Mouse (Mus musculus) forebrain, embryonic 15.5 days (tissue): ENCODE data around the gene Hsd17b12. TPM values are rescaled to one million over a fixed set of nuclear protein-coding genes. Genes with fewer than 3 reads are reported as not detected.

Source experiments
- ATAC-seq: fragments of 200-750 bp; cut with Nextera tagmentation; replicated peaks from 2 replicates; pipeline ENCODE4 v1.8.0; 2017; ENCODE audit warnings: mild to moderate bottlenecking, moderate TSS enrichment, moderate library complexity
- H3K27ac ChIP-seq: fragments of 300-500 bp; sonication (generic); replicated peaks from 2 replicates; pipeline ENCODE4 v1.5.1; 2015; ENCODE audit warnings: mild to moderate bottlenecking, inconsistent platforms
- H3K27me3 ChIP-seq: fragments of 300-500 bp; sonication (generic); 2 replicates; pipeline ENCODE4 v1.6.1; 2015; ENCODE audit warnings: inconsistent platforms
- H3K36me3 ChIP-seq: fragments of 300-500 bp; sonication (generic); 2 replicates; pipeline ENCODE4 v1.6.1; 2015; ENCODE audit warnings: mild to moderate bottlenecking, inconsistent platforms
- H3K4me1 ChIP-seq: fragments of 300-500 bp; sonication (generic); 2 replicates; pipeline ENCODE4 v1.6.1; 2015; ENCODE audit warnings: inconsistent platforms
- H3K4me2 ChIP-seq: fragments of 300-500 bp; sonication (generic); replicated peaks from 2 replicates; pipeline ENCODE4 v1.6.1; 2015; ENCODE audit warnings: mild to moderate bottlenecking, inconsistent platforms
- H3K4me3 ChIP-seq: fragments of 300-500 bp; sonication (generic); 2 replicates; pipeline ENCODE4 v1.5.1; 2015; ENCODE audit warnings: mild to moderate bottlenecking, inconsistent platforms
- H3K9ac ChIP-seq: fragments of 300-500 bp; sonication (generic); replicated peaks from 2 replicates; pipeline ENCODE4 v1.6.1; 2015; ENCODE audit warnings: mild to moderate bottlenecking, inconsistent platforms
- H3K9me3 ChIP-seq: fragments of 300-500 bp; sonication (generic); 2 replicates; pipeline ENCODE4 v1.6.1; 2016; ENCODE audit warnings: inconsistent platforms
- WGBS: fragments of 180-500 bp; shearing (Covaris S2); methylation state at CpG from one replicate; pipeline ENCODE4 v1.1.7; 2015; ENCODE audit warnings: mixed read lengths; 5-methylcytosine and 5-hydroxymethylcytosine counted together
- polyA plus RNA-seq: library from polyadenylated mRNA; unstranded; fragments of >200 nt; fragmentation: Nextera tagmentation; extraction: Ambion mirVana; gene quantifications from 2 replicates; pipeline ENCODE4 v1.2.1, GENCODE M21; 2015

The Hsd17b12 gene
- polyA plus RNA-seq, 1 experiment from 2014 or later, result 119 TPM

DNA sequence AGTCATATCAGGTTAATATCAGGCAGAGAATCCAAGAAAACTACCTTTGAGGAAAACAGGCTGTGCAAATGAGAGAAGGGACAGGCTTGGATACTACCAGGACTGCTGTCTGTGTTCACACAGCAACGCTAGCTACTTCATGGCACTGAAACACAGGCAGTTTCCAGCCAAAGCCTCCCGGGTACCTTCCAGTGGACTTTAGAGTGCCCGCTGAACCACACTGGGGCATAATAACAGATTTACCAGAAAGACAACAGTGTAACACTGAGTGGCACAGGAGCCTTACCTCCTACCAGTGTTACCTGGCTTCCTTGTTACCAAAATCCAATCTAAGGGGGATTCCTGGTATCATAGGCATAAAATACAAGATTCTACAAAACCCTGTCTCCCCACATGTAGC lies 115.3 kb downstream of the Hsd17b12 start:
- H3K27ac ChIP-seq, result peak overlapping the region; percentile 55
- no peaks in the 10 kb centered on the region for H3K27me3 ChIP-seq
- no peak overlapping the region for H3K4me3 ChIP-seq
- H3K4me1 ChIP-seq, result peaks cover 27% of the 10 kb centered on the region
- H3K9me3 ChIP-seq, result no peaks in the 10 kb centered on the region
- H3K36me3 ChIP-seq, result no peaks in the 10 kb centered on the region
- no peak for ATAC-seq
- 94% methylated on average over 3 of the region's 3 CpGs for WGBS
- no peak overlapping the region for H3K9ac ChIP-seq
- no peak overlapping the region for H3K4me2 ChIP-seq

DNA sequence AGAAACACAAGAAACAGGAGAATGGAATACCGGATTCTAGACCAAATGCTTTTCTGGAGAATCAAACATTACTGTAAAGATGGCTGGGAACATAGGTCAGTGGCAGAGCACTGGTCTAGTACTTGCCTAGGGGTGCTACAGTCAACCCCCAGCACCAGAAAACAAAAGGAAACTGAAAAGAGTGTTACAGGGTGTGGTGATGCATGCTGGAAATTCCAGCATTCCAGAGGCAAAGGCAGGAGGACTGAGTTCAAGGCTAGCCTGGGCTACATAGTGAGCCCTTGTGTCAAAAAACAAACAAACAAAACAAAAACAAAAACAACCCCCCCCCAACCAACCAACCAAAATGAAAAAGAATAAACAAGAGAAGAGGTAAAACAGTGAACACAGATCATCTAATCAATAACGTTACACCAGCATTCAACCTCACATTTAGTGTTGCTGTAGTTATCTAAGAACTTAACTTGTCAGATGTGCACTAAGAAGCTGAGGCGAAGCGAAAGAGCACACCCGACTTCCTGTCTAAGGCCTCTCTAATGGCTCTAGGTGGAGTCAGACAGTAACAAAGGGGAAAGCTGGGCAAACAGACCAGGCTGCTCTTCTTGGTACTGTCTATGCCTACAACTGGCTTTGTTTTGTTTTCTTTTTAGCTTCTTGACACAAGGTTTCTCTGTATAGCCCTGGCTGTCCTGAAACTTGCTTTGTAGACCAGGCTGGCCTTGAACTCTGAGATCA lies 117.2 kb downstream of the Hsd17b12 start:
- Histone ChIP-seq H3K9me3 (no peaks in the 10 kb centered on the region), H3K36me3 (no peaks in the 10 kb centered on the region), H3K4me1 (peaks cover 23% of the 10 kb centered on the region), H3K27ac (no peak overlapping the region), H3K9ac (no peak overlapping the region), H3K4me3 (no peak overlapping the region), H3K4me2 (no peak overlapping the region), H3K27me3 (no peaks in the 10 kb centered on the region)
- WGBS, result 93% methylated on average over 5 of the region's 5 CpGs
- ATAC-seq, result no peak

DNA sequence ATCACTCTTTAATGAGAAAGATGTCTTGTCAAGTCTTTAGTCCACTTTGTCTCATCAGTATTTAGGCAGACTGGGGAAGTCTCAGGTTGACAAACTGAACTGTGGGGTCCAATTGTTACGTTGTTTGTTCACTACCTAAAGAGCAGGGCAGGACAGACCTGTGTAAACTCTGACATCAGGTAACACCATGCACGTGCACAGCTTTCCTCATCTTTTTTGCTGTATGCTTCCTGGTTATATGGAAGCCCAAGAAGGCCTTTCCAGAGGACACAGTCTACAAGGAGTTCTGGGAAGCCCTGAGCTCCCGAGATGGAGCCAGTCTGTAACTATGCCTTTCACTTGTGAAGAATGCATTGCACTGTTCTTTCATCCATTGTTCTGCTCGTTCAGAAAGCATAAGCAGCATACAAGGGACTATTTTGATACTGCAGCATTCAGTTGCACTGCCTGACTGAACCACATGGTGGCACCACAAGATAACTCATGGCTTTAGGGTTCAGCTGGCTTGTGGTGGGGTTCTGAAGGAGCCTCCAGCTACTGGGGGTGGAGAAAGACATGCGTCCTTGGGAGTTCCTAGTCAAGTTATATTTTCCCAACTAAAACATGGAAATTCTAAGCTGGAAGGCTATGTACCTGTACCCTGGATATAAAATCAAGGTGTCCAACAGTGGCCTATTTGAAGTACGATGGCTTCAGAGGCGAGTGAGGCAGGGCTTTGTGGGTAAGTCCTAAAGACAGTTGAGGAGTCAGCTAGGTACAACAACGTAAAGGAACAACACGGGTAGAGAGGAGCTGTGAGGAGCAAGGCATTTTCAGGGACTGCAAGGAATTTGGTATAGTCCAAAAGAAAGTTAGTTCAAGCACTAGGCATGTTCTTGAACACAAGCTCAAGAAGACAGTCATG lies 122.1 kb downstream of the Hsd17b12 start:
- H3K27ac ChIP-seq, result peak overlapping the region; percentile 56; the same call in 1 of the 2 replicates
- H3K4me1 ChIP-seq, result no peaks in the 10 kb centered on the region; the same call in 1 of the 2 replicates
- peaks cover 8% of the 10 kb centered on the region for H3K36me3 ChIP-seq
- H3K9ac ChIP-seq, result peak overlapping the region; percentile 36; the same call in 1 of the 2 replicates
- H3K9me3 ChIP-seq, result no peaks in the 10 kb centered on the region
- ATAC-seq, result peak; percentile 89
- H3K27me3 ChIP-seq, result no peaks in the 10 kb centered on the region
- H3K4me3 ChIP-seq, result no peak overlapping the region
- no peak overlapping the region for H3K4me2 ChIP-seq
- 64% methylated on average over 9 of the region's 9 CpGs for WGBS

DNA sequence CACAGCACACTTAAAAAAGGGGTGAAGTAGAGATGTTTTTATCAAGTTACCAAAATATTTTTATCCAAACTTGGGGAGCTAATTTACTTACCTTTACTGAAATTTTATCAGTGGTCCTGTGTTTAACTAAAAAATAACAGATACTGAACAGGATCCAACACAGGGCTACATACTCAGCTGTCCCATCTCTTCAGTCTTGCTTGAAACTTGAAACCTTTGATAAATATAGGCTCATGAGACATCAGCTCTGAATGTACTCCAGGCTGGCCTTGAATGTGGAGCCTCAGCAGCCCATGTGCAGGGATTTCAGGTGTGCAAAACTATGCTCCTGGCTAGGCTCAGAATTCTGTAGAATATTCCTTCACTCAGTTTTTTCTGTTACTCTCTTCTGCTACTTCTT lies 127.2 kb downstream of the Hsd17b12 start:
- H3K4me1 ChIP-seq, result no peaks in the 10 kb centered on the region; the same call in 1 of the 2 replicates
- no peaks in the 10 kb centered on the region for H3K27me3 ChIP-seq
- H3K4me3 ChIP-seq, result no peak overlapping the region
- no peaks in the 10 kb centered on the region for H3K9me3 ChIP-seq
- ATAC-seq, result no peak
- no peak overlapping the region for H3K4me2 ChIP-seq
- no peak overlapping the region for H3K27ac ChIP-seq
- H3K36me3 ChIP-seq, result peaks cover 10% of the 10 kb centered on the region
- no peak overlapping the region for H3K9ac ChIP-seq

DNA sequence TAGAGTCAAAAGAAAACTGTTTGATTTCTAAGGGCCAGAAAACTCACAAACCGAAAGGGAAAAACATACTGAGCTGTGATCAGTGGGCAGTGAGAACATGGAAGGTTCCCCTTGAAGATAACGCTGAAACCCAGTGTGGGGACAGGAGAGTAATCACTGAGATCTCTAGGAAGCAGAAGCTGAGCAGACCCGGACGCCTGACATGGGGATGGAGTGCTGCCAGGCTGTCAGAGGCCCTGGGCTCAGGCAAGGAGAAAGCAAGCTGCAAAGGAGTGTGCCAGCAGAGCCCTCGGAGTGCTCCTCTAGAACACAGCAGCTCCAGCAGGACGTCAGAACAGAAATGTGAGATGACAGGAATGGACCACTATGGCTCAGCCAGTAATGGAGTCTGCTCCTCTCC lies 133.1 kb downstream of the Hsd17b12 start:
- H3K4me1 ChIP-seq, result no peaks in the 10 kb centered on the region
- no peak overlapping the region for H3K27ac ChIP-seq
- H3K4me3 ChIP-seq, result no peak overlapping the region
- H3K36me3 ChIP-seq, result no peaks in the 10 kb centered on the region
- WGBS, result 56% methylated on average over 6 of the region's 6 CpGs
- no peak overlapping the region for H3K9ac ChIP-seq
- H3K27me3 ChIP-seq, result no peaks in the 10 kb centered on the region
- no peak for ATAC-seq
- H3K9me3 ChIP-seq, result no peaks in the 10 kb centered on the region
- no peak overlapping the region for H3K4me2 ChIP-seq

DNA sequence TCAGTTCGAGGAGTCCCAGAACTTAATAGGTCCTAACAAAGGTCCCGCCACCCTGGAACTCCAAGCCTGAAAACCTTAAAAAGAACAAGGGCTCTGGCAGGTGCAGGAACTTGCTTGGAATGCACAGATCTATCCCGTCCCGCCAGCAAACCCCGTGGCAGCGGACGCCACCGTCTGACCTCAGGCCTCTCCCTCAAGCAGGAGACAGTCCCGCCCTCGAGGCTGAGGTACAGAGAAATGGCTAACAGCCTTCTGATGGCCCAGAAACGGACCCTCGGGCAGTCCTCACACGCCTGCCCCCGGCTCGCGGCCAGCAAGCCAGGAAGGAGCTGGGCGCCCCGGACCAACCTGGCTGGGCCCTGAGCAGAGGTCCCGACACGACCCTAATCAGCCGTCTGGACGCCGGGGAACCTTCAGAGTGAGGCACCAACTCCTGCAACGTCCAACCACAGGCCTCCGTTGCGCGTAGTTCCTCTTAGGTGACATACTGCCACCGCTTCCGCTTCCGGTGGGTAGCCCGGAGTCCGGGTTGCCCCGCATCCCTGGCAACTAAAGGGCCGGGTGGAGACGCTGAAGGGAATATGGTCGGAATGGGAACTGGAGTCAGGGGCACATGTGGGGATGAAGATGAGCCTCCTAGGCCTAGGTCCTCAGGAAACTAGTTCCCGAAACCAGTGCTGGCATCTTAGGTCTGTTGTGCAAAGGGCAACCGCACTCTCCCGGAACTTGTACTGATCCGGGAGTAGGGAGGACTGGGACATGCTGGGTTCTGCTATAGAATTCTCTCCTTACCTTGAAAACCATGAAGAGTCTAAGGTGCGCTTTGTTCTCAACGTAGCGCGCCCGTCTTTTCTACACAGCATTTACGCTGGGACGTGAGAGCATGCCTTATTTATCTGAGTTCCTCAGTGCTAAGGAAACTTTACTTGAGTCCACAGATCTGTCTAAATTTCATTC lies 147.2 kb downstream of the Hsd17b12 start, which contains the start of gene Alkbh3:
TSS of gene Alkbh3 (minus strand) at position 473 of the 957 bp plus-strand sequence.
- H3K36me3 ChIP-seq, result peaks cover 19% of the 10 kb centered on the region
- H3K4me2 ChIP-seq, result peak within 1 kb of the TSS; percentile 57
- H3K27me3 ChIP-seq, result no peaks in the 10 kb centered on the region
- H3K9me3 ChIP-seq, result no peaks in the 10 kb centered on the region
- H3K27ac ChIP-seq, result 0 out of 2 replicates have a peak within 1 kb of the TSS, but pooled peaks have one; percentile 31
- H3K4me1 ChIP-seq, result peaks cover 12% of the 10 kb centered on the region
- peak; percentile 99 for ATAC-seq
- peak within 1 kb of the TSS; percentile 87 for H3K9ac ChIP-seq
- WGBS, result 5% methylated on average over 47 of the region's 47 CpGs
- H3K4me3 ChIP-seq, result peak within 1 kb of the TSS; percentile 94

DNA sequence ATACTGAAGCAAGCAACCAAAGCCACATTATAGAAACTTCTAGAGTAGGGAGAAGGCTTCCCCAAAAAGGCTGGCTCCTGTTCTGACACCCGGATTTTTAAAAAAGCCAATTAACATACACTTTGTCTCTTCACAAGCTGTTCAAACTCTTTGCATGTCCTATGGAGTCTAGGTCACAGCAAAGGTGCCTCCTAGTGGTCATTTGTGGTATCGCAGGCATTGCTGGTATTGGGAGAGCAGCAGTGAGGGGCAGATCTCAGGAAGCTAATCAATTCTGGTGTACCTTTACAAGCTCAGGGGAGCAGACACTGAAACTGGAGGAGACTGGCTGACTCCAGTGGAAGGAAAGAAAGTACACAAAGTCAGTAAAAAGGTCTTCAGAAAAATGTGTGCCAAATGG lies 155.4 kb downstream of the Hsd17b12 start:
- WGBS, result 1% methylated on average over 2 of the region's 2 CpGs
- Histone ChIP-seq H3K4me3 (no peak overlapping the region), H3K9me3 (no peaks in the 10 kb centered on the region), H3K9ac (no peak overlapping the region), H3K4me2 (no peak overlapping the region), H3K36me3 (peaks cover 81% of the 10 kb centered on the region), H3K27me3 (no peaks in the 10 kb centered on the region), H3K27ac (no peak overlapping the region), H3K4me1 (0 out of 2 replicates have a peak, but pooled peaks cover 4% of the 10 kb centered on the region)
- ATAC-seq, result peak; percentile 91

DNA sequence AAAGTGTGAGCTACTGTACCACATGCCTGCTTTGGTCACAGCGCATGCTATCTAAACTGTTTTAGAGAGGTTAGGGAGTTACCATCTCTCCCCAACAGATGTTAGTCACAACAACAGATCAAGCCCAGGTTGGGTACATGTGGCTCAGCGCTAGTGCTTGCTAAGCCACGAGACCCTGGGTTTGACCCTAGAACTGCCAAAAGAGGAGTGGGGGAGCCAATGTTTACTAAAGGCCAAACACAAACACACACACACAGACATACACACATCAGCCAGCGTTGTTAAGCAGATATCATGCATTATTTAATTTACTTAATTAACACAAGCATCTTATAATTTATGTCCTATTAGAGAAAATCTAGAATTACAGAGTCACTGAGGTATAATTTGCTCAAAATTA lies 155.8 kb downstream of the Hsd17b12 start:
- peak; percentile 43; the same call in 1 of the 2 replicates for ATAC-seq
- Histone ChIP-seq H3K9ac (no peak overlapping the region), H3K9me3 (no peaks in the 10 kb centered on the region), H3K36me3 (peaks cover 80% of the 10 kb centered on the region), H3K4me1 (0 out of 2 replicates have a peak, but pooled peaks cover 4% of the 10 kb centered on the region), H3K27me3 (no peaks in the 10 kb centered on the region), H3K4me3 (no peak overlapping the region), H3K4me2 (no peak overlapping the region), H3K27ac (no peak overlapping the region)
- WGBS, result 77% methylated on average over 4 of the region's 4 CpGs

DNA sequence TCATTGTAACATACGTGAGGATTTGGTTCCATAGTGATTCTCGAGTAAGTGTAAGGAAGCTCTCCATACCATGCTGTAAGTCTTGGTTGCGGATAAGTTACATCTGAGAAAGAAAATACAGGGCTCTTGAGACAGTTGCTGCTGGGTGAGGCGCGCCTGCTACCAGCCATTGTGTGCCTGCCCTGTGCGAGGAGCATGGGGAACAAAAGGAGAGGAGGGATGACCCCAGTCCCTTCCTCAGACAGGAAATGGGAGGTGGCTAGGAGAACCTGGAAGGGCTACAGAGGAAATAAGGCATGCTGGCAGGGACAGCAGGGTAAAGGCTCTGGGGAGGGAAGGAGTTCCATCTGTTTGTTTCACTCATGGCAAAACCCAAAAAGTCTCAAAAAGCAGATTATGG lies 156.4 kb downstream of the Hsd17b12 start:
- H3K4me1 ChIP-seq, result 0 out of 2 replicates have a peak, but pooled peaks cover 4% of the 10 kb centered on the region
- H3K4me2 ChIP-seq, result no peak overlapping the region
- H3K27ac ChIP-seq, result no peak overlapping the region
- no peaks in the 10 kb centered on the region for H3K27me3 ChIP-seq
- H3K9me3 ChIP-seq, result no peaks in the 10 kb centered on the region
- no peak overlapping the region for H3K4me3 ChIP-seq
- 87% methylated on average over 6 of the region's 6 CpGs for WGBS
- peaks cover 77% of the 10 kb centered on the region for H3K36me3 ChIP-seq
- no peak for ATAC-seq
- no peak overlapping the region for H3K9ac ChIP-seq

DNA sequence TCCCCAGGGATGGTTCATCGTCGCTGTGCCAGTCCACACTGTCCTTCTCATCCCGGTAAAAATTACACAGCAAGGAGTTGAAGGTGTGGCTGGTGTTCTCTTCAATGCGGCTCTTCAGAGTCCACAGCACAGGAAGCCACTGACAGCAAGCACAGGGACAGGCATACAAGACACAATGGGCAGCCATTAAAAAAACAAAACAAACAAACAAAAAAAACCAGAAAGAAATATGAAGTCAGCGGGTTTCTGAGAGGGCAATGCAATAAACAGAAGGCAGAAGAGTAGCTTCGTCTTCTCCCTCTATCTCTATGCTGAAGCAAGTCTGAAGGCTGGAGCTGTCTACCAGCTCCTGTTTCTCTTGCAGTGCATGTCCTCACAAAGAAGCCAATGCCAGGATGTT lies 161.5 kb downstream of the Hsd17b12 start, which contains the start of gene Gm27027:
TSS of gene Gm27027 (minus strand) at position 101 of the 400 bp plus-strand sequence.
- Histone ChIP-seq H3K9ac (no peak within 1 kb of the TSS), H3K27me3 (no peaks in the 10 kb centered on the region), H3K4me3 (no peak within 1 kb of the TSS), H3K4me2 (no peak within 1 kb of the TSS), H3K27ac (no peak within 1 kb of the TSS), H3K9me3 (no peaks in the 10 kb centered on the region), H3K36me3 (peaks cover 62% of the 10 kb centered on the region), H3K4me1 (peaks cover 25% of the 10 kb centered on the region)
- no peak for ATAC-seq
- WGBS, result 90% methylated on average over 6 of the region's 6 CpGs

DNA sequence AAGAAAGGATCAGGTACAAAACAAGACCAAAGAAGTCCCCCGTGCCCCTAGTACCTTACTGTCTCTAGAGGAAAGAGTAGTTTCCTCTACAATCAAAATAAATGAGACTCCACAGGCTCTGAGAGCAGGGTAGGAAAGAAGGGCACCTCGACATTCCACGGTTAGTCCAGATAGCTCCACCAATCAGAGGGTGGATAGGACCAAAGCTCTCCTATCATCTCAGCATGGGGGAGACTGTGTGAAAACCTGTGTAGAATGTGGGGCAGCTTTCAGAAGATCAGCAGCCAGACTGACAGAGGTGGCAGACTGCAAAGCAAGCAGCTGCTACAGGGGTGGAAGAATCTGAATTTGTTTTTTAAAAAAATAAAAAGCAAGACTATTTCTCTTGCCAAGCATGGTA lies 165.0 kb downstream of the Hsd17b12 start:
- H3K4me2 ChIP-seq, result peak overlapping the region; percentile 26
- H3K27me3 ChIP-seq, result no peaks in the 10 kb centered on the region
- peaks cover 44% of the 10 kb centered on the region for H3K36me3 ChIP-seq
- H3K9ac ChIP-seq, result no peak overlapping the region; the same call in 1 of the 2 replicates
- H3K4me1 ChIP-seq, result peaks cover 27% of the 10 kb centered on the region
- 28% methylated on average over 3 of the region's 3 CpGs for WGBS
- ATAC-seq, result peak; percentile 65
- peak overlapping the region; percentile 88 for H3K27ac ChIP-seq
- no peaks in the 10 kb centered on the region for H3K9me3 ChIP-seq
- H3K4me3 ChIP-seq, result no peak overlapping the region
